Mouse (Mus musculus) bone marrow macrophage, adult 2 months (primary cell): ENCODE data around the gene Osbpl7. TPM values are rescaled to one million over a fixed set of nuclear protein-coding genes. Genes with fewer than 3 reads are reported as not detected.
A peak's percentile ranks its signal among the peaks of the same experiment; 100 is the strongest.

Source experiments
- H3K27ac ChIP-seq: 2 replicates; pipeline ENCODE4 v1.5.1; 2012; ENCODE audit warnings: low read depth, low read length; ENCODE audit not compliant: insufficient read depth
- H3K4me1 ChIP-seq: 2 replicates; pipeline ENCODE4 v1.6.1; 2012; ENCODE audit warnings: low read length; ENCODE audit not compliant: control insufficient read depth, insufficient read depth
- H3K4me3 ChIP-seq: 2 replicates; pipeline ENCODE4 v1.5.1; 2012; ENCODE audit warnings: mild to moderate bottlenecking, low read length, moderate library complexity; ENCODE audit not compliant: insufficient read depth
- CTCF ChIP-seq: IDR thresholded peaks from 2 replicates; pipeline ENCODE4 v1.5.1; 2012; ENCODE audit warnings: low read depth, mild to moderate bottlenecking, low read length, moderate library complexity
- POLR2A ChIP-seq: IDR thresholded peaks from 2 replicates; pipeline ENCODE4 v1.6.1; 2012; ENCODE audit warnings: mild to moderate bottlenecking, low read depth, low read length, borderline replicate concordance
- polyA plus RNA-seq: library from polyadenylated mRNA; stranded (reverse); fragments of >200 nt; gene quantifications from 2 replicates; pipeline ENCODE4 v1.2.4, GENCODE M21; 2012; ENCODE audit not compliant: missing spikeins, insufficient read depth, insufficient read length

The Osbpl7 gene
- polyA plus RNA-seq, 1 experiment: 8.5 TPM

DNA sequence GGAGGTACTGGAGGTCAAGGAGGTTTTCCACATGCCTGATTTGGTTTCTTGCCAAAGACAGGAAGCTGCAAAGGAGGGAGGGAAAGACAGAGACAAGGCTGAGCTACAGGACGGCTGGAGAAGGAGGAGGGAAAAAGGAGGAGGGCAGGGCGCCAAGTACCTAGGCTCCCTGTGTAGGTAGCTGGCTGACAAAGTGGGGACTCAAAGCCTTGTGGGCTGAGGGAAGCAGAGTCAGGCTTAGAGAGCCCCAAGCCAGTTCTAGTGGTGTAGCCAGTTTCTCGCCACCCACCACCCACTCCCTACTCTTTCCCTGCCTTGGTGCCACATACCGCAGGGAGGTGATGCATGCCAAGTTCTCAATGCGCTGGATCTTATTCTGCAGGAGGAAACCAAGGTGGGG is 14.3 kb upstream of the Osbpl7 start:
- Histone ChIP-seq H3K27ac (no peak overlapping the region), H3K4me3 (no peak overlapping the region), H3K4me1 (peaks cover 4% of the 10 kb centered on the region)
- no peak for TF ChIP-seq CTCF
- no peak for TF ChIP-seq POLR2A

DNA sequence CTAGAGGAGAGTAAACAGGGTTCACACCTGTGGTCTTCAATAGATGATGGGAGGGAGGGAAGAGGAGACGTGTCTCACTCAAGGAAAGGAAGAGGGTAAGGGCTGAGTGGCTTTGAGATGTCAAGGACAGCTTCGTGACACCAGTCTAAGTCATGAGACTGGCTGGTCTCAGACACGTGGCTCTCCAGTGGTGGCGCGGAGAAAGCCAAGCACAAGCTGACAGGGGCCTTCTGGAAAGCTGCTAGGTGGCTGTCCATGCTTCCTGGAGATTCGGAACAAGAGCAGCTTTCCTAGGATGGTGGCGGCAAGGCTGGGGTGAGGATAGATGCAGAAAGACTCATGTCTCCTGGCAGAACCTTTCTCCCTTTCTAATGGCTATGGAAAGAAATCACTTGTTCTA is 11.5 kb upstream of the Osbpl7 start:
- Histone ChIP-seq H3K27ac (no peak overlapping the region), H3K4me1 (peaks cover 8% of the 10 kb centered on the region), H3K4me3 (no peak overlapping the region)
- no peak for TF ChIP-seq POLR2A
- TF ChIP-seq CTCF: no peak

DNA sequence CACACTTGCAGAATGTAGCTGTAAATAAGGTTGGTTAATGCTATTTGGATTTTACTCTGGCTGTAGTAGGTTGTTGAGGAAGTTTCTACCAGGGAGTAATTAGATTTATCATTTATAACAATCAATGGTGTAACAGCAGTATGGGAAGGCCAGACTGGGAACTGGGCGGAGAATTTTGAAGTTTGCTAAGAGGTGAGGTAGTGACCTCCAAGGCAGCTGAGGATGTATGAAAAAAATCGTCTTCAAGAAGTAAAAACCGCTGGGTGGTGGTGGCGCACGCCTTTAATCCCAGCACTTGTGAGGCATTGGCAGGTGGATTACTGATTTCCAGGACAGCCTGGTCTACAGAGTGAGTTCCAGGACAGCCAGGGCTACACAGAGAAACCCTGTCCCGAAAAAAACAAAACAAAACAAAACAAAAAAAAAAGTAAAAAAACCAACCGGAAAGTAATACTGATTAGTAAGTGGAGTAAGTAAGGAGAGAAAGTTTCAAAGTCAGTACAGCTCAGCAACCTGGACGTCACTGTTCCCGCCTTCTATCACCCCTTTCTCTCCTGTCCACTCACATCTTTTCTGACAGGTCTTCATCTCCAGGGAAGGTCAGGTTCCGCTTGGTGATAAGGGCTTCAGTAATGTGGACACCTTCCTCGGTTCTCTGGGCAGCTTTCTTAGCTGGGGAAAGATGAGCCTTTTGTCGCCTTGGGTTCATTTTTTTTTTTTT is 10.0 kb upstream of the Osbpl7 start:
- H3K4me1 ChIP-seq: peaks cover 8% of the 10 kb centered on the region
- no peak overlapping the region for H3K27ac ChIP-seq
- peak overlapping the region; percentile 73 for H3K4me3 ChIP-seq
- TF ChIP-seq POLR2A: no peak
- TF ChIP-seq CTCF: no peak

DNA sequence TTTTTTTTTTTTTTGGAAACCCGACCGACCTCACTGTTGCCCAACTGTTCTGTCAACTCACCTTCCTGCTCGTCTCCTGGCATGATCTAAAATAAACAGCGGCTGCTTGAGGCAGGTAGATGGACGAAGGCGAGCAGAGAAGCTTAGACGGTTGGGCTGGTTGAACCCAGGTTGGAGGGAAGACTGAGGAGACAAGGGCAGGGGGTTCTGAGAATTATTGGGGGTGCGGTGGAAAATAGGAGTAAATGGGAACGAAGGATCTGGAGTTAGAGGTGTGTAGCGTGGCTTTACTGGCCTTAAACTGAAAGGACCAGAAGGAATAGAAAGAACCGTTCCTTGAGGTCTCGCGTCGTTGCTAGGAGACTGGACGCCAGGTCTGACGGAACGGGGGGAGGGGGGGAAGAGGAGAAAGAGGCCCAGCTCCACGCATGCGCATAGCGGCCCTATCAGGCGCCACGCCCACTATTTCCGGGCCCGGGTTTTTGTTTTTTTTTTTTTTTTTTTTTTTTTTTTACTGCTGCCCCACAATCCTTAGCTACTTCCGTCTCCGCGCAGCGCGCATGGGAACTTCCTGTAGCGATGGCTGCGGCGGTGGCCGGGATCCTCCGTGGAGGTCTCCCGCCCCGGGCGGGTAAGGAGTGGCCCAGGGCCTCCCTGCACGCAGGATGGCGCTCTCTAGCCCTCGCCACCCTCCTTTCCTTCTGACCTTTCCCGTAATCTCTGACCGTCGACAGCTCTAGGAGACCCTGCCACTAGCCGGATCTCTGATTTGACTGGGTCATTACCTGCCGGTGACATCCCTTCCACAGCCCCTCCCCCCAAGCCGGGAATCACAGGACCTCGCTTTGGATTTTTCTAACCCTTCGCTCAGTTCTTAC is 9.2 kb upstream of the Osbpl7 start, which contains the start of the genes Lrrc46 and Mrpl10:
Lrrc46 (minus strand) TSS at position 386 of the 878 bp plus-strand sequence.
Mrpl10 (plus strand) TSS at position 539 of the 878 bp plus-strand sequence.
- Histone ChIP-seq H3K4me1 (peaks cover 8% of the 10 kb centered on the region), H3K27ac (no peak within 1 kb of the TSS), H3K4me3 (peak within 1 kb of the TSS; percentile 82)
- no peak for TF ChIP-seq CTCF
- no peak for TF ChIP-seq POLR2A

- TF ChIP-seq CTCF (no peak), POLR2A (no peak)
- Histone ChIP-seq H3K27ac (no peak overlapping the region), H3K4me3 (no peak overlapping the region), H3K4me1 (peaks cover 8% of the 10 kb centered on the region)
Measured at GRCm38 (mm10) chr11:97044902-97045301, 5.5 kb upstream of the Osbpl7 start.

DNA sequence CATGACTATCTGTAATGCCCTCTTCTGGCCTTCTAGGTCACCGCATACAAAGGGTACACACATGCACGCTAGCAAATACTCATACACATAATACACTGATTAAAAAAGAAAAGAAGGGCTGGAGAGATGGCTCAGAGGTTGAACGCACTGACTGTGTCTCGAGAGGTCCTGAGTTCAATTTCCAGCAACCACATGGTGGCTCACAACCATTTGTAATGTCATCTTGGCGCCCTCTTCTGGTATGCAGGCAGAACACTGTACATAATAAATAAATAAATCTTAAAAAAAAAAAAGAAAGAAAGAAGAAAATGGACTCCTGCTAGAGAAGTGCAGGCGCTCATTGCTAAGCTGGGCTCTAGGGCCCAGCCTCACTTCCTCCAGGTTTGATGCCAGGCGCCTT is 4.6 kb upstream of the Osbpl7 start:
- TF ChIP-seq CTCF: peak; percentile 44; the same call in 1 of the 2 replicates
- TF ChIP-seq POLR2A: no peak
- Histone ChIP-seq H3K4me3 (no peak overlapping the region), H3K4me1 (peaks cover 8% of the 10 kb centered on the region), H3K27ac (no peak overlapping the region)

DNA sequence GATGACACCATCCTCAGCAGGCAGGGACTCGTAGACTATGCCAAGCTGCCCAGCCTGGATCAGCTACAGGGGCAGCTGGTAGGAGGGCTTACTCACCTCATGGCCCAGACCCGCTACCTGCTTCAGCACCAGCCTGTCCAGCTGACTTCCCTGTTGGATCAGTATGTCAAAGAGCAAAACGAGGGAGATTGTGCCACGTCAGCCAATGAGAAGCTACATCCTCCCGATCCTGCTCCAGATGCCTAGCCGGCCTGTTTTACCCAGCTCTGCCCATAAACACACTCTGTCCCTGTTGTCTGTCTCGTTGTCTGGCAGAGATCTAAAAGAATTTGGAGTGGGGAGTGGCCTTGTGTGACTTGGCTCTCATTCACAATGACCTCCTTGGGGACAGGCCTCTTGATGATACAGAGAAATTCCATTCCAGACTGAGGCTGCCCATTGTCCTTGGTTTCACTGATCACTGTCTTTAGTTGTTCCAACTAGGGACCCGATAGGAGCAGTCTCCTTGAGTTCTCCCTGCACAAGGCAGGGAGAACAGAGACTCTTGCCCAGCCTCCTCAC is 2.3 kb upstream of the Osbpl7 start:
- H3K4me1 ChIP-seq: peaks cover 12% of the 10 kb centered on the region
- TF ChIP-seq POLR2A (no peak), CTCF (no peak)
- H3K27ac ChIP-seq: no peak overlapping the region
- H3K4me3 ChIP-seq: no peak overlapping the region

DNA sequence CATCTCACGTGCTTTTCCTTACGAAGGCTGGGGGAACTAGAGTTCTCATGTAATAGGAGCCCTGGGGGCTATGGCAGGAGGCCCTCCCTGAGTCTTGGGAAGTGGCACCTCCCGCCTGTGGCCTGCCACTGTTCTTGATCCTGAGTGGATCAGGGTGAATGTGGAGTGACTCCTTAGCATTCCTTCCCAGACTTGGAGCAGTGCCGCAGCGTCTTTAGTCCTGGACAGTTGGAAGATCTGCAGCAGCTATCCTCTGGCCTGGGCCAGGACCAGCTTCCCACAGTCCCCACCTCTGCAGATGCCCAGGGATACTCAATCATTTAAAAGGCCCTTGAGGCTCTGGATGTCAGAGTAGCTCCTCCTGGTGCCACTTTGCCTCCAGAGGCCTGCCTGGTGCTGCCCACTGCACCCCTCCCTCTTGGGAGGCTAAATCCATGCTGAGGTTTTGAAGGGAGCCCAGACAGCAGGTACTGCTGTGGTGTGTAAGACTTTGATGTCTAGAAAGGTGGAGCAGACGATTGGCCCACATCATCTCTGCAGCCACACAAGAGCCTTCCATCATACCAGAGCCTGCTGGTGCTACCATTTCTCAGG is 839 bp upstream of the Osbpl7 start:
- H3K4me1 ChIP-seq: peaks cover 12% of the 10 kb centered on the region
- H3K27ac ChIP-seq: no peak overlapping the region
- TF ChIP-seq POLR2A: no peak
- no peak for TF ChIP-seq CTCF
- H3K4me3 ChIP-seq: no peak overlapping the region

DNA sequence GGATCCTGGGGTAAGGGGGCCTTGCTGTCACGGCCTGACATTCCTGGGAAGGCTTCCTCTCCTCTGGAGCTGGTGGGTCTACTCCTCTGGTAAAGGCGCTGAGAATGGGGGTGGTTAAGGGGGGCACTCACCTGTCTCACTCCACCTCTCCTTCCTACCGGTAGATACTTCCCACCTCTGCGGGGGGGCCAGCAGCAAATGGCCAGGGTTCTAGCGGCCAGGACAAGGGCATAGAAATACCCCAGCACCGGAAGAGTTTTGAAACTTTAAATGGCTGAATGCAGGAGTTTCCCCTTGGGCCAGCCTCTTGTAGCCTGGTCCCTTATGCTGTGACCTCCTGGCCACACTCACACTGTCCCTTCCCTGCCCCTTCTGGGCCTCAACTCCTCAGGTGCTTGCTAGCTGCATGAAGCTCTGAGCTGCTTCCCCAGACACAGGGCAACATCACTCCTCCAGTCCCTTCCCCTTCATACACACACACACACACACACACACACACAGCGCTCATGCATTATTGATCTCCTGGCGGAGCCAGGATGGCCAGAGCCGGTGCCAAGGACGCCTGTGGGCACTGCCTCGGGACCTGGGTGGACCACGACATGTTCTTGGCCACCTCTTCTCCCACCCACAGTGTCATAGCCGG is 637 bp downstream of the Osbpl7 start:
- TF ChIP-seq CTCF: no peak
- no peak for TF ChIP-seq POLR2A
- peaks cover 12% of the 10 kb centered on the region for H3K4me1 ChIP-seq
- peak overlapping the region; percentile 84 for H3K4me3 ChIP-seq
- no peak overlapping the region for H3K27ac ChIP-seq

DNA sequence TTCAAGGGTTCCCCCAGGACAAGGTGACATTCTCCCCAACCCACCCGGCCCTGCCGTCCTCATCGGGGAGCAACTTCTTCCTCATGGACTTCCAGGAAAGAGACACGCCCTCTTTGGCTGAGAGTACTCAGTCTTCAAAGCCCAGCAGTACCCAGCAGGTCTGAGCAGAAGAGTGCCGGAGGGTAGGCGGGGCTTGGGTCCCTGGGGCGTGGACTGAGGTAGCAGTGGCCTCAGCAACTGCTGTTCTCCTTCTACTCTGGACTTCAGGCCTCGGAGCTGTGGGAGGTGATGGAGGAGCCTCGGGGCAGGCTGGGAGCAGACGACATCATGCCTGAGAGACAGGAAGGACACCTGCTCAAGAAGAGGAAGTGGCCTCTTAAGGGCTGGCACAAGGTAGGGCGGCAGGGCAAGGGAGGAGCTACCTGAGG is 1.8 kb downstream of the Osbpl7 start:
- Histone ChIP-seq H3K27ac (no peak overlapping the region), H3K4me3 (no peak overlapping the region), H3K4me1 (peaks cover 12% of the 10 kb centered on the region)
- no peak for TF ChIP-seq POLR2A
- TF ChIP-seq CTCF: no peak
